Mouse (Mus musculus): ENCODE measurements at regions not wholly inside any gene's neighbourhood (a gene's known extent, or its start where the extent isn't known, plus 50 kb on each side); places are given as distances from the start of the nearest gene placed in this dataset.

GRCm38 (mm10) chr14:36262126-36262525 is 167.4 kb downstream of the 4930474N05Rik start:
- no peak for TF ChIP-seq CTCF (IDR thresholded peaks at IDR 0.05; ENCODE audit: low read depth, low read length)
- no peak for TF ChIP-seq POLR2A (IDR thresholded peaks at IDR 0.05; ENCODE audit: extremely low read depth, insufficient read depth, low read length)
